Mouse (Mus musculus): ENCODE measurements around the gene Gm4070. TPM values are rescaled to one million over a fixed set of nuclear protein-coding genes. Genes with fewer than 3 reads are reported as not detected.

Gm4070 gene
- polyA plus RNA-seq (2014; fragmentation: Illumina TruSeq; extraction: RNeasy Lipid Tissue Mini Kit (QIAGEN cat#74804); ENCODE audit: low read depth, low replicate concordance) = 13.5 TPM

GRCm38 (mm10) chr7:105953812-105954211 is at the start of gene Gm4070:
Gm4070 (minus strand) TSS chr7:105953967.

Other genes with a start within 250 kb of the Gm4070 start
- 189 TPM for gene Ilk, start 217.4 kb downstream of the Gm4070 start, polyA plus RNA-seq (2014; fragmentation: Illumina TruSeq; extraction: RNeasy Lipid Tissue Mini Kit (QIAGEN cat#74804); ENCODE audit: low read depth, low replicate concordance)
- 23.5 TPM for gene Rrp8, start 216.6 kb downstream of the Gm4070 start, polyA plus RNA-seq (2014; fragmentation: Illumina TruSeq; extraction: RNeasy Lipid Tissue Mini Kit (QIAGEN cat#74804); ENCODE audit: low read depth, low replicate concordance)
- 152 TPM for gene Taf10, start 209.6 kb downstream of the Gm4070 start, polyA plus RNA-seq (2014; fragmentation: Illumina TruSeq; extraction: RNeasy Lipid Tissue Mini Kit (QIAGEN cat#74804); ENCODE audit: low read depth, low replicate concordance)
- gene Tpp1, start 201.7 kb downstream of the Gm4070 start, polyA plus RNA-seq (2014; fragmentation: Illumina TruSeq; extraction: RNeasy Lipid Tissue Mini Kit (QIAGEN cat#74804); ENCODE audit: low read depth, low replicate concordance) = 85.5 TPM
- gene Dchs1, start 166.3 kb downstream of the Gm4070 start, polyA plus RNA-seq (2014; fragmentation: Illumina TruSeq; extraction: RNeasy Lipid Tissue Mini Kit (QIAGEN cat#74804); ENCODE audit: low read depth, low replicate concordance) = 2.7 TPM
- 168 TPM for gene Mrpl17, start 142.9 kb downstream of the Gm4070 start, polyA plus RNA-seq (2014; fragmentation: Illumina TruSeq; extraction: RNeasy Lipid Tissue Mini Kit (QIAGEN cat#74804); ENCODE audit: low read depth, low replicate concordance)

Measured in adipose tissue, adult 10 weeks (tissue).